Mouse (Mus musculus): ENCODE results near the gene Traf3. TPM values are rescaled to one million over a fixed set of nuclear protein-coding genes. Genes with fewer than 3 reads are reported as not detected.

Traf3 gene
- polyA plus RNA-seq, 1 experiment = 9.9 TPM

DNA sequence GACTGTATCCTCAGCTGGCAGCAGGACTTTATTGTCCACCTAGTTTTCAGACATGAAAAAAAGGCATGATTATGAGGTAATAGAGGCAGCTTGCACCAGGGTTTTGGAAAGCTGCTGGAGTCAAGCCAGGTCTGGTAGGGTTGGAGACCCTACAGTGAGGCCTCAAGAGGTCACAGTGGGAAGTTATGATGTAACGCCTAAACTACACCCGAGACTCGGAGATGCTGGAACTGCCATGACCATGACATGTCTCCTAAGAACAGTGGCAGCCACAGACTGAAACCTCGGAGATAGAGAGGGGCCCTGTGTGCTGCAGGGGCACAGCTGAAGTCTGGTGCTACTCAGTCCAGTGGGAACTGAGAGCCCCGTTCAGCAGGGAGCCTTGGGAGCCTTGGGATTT is 18.3 kb downstream of the Traf3 start, which contains the start of gene 4930595D18Rik:
4930595D18Rik (minus strand) TSS at position 16 of the 400 bp plus-strand sequence.
- peaks cover 100% of the 10 kb centered on the region for H3K79me2 ChIP-seq (ENCODE audit: control insufficient read depth, insufficient read depth)
- H3K4me3 ChIP-seq (ENCODE audit: insufficient read depth, poor library complexity, severe bottlenecking) = no peak within 1 kb of the TSS
- H3K27me3 ChIP-seq (ENCODE audit: control insufficient read depth, insufficient read depth, insufficient read length) = no peaks in the 10 kb centered on the region
- peaks cover 81% of the 10 kb centered on the region for H3K79me3 ChIP-seq (ENCODE audit: low read depth)
- no peak within 1 kb of the TSS for H3ac ChIP-seq (ENCODE audit: control insufficient read depth, insufficient read length, low read depth)
- TF ChIP-seq CTCF (IDR thresholded peaks at IDR 0.05; ENCODE audit: control insufficient read depth, insufficient read depth, insufficient read length) (no peak), USF1 (IDR thresholded peaks at IDR 0.05; ENCODE audit: low read depth) (no peak), MYOD1 (IDR thresholded peaks at IDR 0.05; ENCODE audit: control insufficient read depth, insufficient read length, low read depth) (no peak), MAX (IDR thresholded peaks at IDR 0.05) (no peak), CEBPB (IDR thresholded peaks at IDR 0.05; ENCODE audit: low read depth) (no peak), FOSL1 (IDR thresholded peaks at IDR 0.05; ENCODE audit: insufficient read depth, low read length, poor library complexity, severe bottlenecking) (no peak), MYOG (IDR thresholded peaks at IDR 0.05; ENCODE audit: control insufficient read depth, extremely low read depth, insufficient read length) (no peak)
- H3K36me3 ChIP-seq (ENCODE audit: control insufficient read depth, insufficient read depth) = peaks cover 6% of the 10 kb centered on the region

DNA sequence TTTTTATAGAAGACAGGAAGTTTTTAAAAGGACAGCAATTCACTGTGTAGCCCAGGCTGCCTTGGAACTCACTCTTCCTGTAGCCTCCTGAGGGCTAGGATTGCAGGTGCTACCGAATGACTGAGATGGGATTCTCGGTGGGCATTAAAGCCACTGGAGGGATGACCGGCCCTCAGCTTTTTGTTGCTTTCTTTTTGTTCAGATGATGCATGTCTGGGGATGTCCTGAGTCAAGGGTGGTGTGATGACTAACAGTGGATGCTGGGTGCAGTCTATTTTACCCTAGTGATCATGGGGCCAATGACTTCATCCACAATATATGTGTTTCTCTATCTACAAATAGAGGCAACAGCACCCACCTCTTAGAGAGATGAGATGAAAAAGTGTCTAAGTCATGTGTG is 20.8 kb downstream of the Traf3 start:
- Histone ChIP-seq H3ac (ENCODE audit: control insufficient read depth, insufficient read length, low read depth) (no peak overlapping the region), H3K79me2 (ENCODE audit: control insufficient read depth, insufficient read depth) (peaks cover 100% of the 10 kb centered on the region), H3K27me3 (ENCODE audit: control insufficient read depth, insufficient read depth, insufficient read length) (no peaks in the 10 kb centered on the region), H3K4me3 (ENCODE audit: insufficient read depth, poor library complexity, severe bottlenecking) (no peak overlapping the region), H3K79me3 (ENCODE audit: low read depth) (peaks cover 80% of the 10 kb centered on the region), H3K36me3 (ENCODE audit: control insufficient read depth, insufficient read depth) (no peaks in the 10 kb centered on the region)
- TF ChIP-seq CTCF (IDR thresholded peaks at IDR 0.05; ENCODE audit: control insufficient read depth, insufficient read depth, insufficient read length) (no peak), MYOG (IDR thresholded peaks at IDR 0.05; ENCODE audit: control insufficient read depth, extremely low read depth, insufficient read length) (no peak), USF1 (IDR thresholded peaks at IDR 0.05; ENCODE audit: low read depth) (no peak), MYOD1 (IDR thresholded peaks at IDR 0.05; ENCODE audit: control insufficient read depth, insufficient read length, low read depth) (no peak), MAX (IDR thresholded peaks at IDR 0.05) (no peak), FOSL1 (IDR thresholded peaks at IDR 0.05; ENCODE audit: insufficient read depth, low read length, poor library complexity, severe bottlenecking) (no peak), CEBPB (IDR thresholded peaks at IDR 0.05; ENCODE audit: low read depth) (no peak)

- Histone ChIP-seq H3K79me2 (ENCODE audit: control insufficient read depth, insufficient read depth) (peaks cover 100% of the 10 kb centered on the region), H3ac (ENCODE audit: control insufficient read depth, insufficient read length, low read depth) (no peak overlapping the region), H3K79me3 (ENCODE audit: low read depth) (peaks cover 72% of the 10 kb centered on the region), H3K4me3 (ENCODE audit: insufficient read depth, poor library complexity, severe bottlenecking) (no peak overlapping the region), H3K36me3 (ENCODE audit: control insufficient read depth, insufficient read depth) (no peaks in the 10 kb centered on the region), H3K27me3 (ENCODE audit: control insufficient read depth, insufficient read depth, insufficient read length) (no peaks in the 10 kb centered on the region)
- no peak for TF ChIP-seq MYOD1 (IDR thresholded peaks at IDR 0.05; ENCODE audit: control insufficient read depth, insufficient read length, low read depth)
- TF ChIP-seq USF1 (IDR thresholded peaks at IDR 0.05; ENCODE audit: low read depth) = no peak
- TF ChIP-seq MYOG (IDR thresholded peaks at IDR 0.05; ENCODE audit: control insufficient read depth, extremely low read depth, insufficient read length) = no peak
- TF ChIP-seq CTCF (IDR thresholded peaks at IDR 0.05; ENCODE audit: control insufficient read depth, insufficient read depth, insufficient read length) = no peak
- TF ChIP-seq MAX (IDR thresholded peaks at IDR 0.05) = no peak
- TF ChIP-seq FOSL1 (IDR thresholded peaks at IDR 0.05; ENCODE audit: insufficient read depth, low read length, poor library complexity, severe bottlenecking) = no peak
- no peak for TF ChIP-seq CEBPB (IDR thresholded peaks at IDR 0.05; ENCODE audit: low read depth)
Measured at GRCm38 (mm10) chr12:111188295-111188694, 22.1 kb downstream of the Traf3 start.

DNA sequence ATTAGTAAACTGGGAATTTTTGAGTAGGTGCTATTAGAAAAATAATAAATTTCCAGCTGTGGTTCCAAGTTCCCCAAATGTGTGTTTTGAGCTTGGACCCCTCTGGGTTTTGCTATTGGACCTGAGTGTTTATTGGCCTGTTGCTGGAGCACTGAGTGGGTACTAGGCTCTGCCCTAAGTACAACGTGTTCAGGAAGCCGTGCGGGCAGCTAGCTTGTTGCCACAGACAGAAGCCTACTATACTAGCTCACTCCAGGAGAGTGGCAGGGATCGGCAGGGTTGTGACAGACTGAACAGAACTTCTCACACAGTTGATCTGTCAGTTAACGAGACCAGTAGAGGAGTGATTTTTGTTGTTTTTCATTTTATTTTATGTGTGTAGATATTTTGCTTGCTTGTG is 24.2 kb downstream of the Traf3 start:
- Histone ChIP-seq H3K4me3 (ENCODE audit: insufficient read depth, poor library complexity, severe bottlenecking) (no peak overlapping the region), H3K79me2 (ENCODE audit: control insufficient read depth, insufficient read depth) (peaks cover 93% of the 10 kb centered on the region), H3K79me3 (ENCODE audit: low read depth) (peaks cover 62% of the 10 kb centered on the region), H3K27me3 (ENCODE audit: control insufficient read depth, insufficient read depth, insufficient read length) (no peaks in the 10 kb centered on the region), H3K36me3 (ENCODE audit: control insufficient read depth, insufficient read depth) (no peaks in the 10 kb centered on the region), H3ac (ENCODE audit: control insufficient read depth, insufficient read length, low read depth) (no peak overlapping the region)
- TF ChIP-seq CEBPB (IDR thresholded peaks at IDR 0.05; ENCODE audit: low read depth) (no peak), FOSL1 (IDR thresholded peaks at IDR 0.05; ENCODE audit: insufficient read depth, low read length, poor library complexity, severe bottlenecking) (no peak), MYOG (IDR thresholded peaks at IDR 0.05; ENCODE audit: control insufficient read depth, extremely low read depth, insufficient read length) (no peak), MAX (IDR thresholded peaks at IDR 0.05) (no peak), CTCF (IDR thresholded peaks at IDR 0.05; ENCODE audit: control insufficient read depth, insufficient read depth, insufficient read length) (no peak), USF1 (IDR thresholded peaks at IDR 0.05; ENCODE audit: low read depth) (no peak), MYOD1 (IDR thresholded peaks at IDR 0.05; ENCODE audit: control insufficient read depth, insufficient read length, low read depth) (no peak)

GRCm38 (mm10) chr12:111190891-111191290 is 24.7 kb downstream of the Traf3 start:
- peaks cover 57% of the 10 kb centered on the region for H3K79me3 ChIP-seq (ENCODE audit: low read depth)
- H3ac ChIP-seq (ENCODE audit: control insufficient read depth, insufficient read length, low read depth) = no peak overlapping the region
- peaks cover 92% of the 10 kb centered on the region for H3K79me2 ChIP-seq (ENCODE audit: control insufficient read depth, insufficient read depth)
- H3K27me3 ChIP-seq (ENCODE audit: control insufficient read depth, insufficient read depth, insufficient read length) = no peaks in the 10 kb centered on the region
- H3K36me3 ChIP-seq (ENCODE audit: control insufficient read depth, insufficient read depth) = no peaks in the 10 kb centered on the region
- TF ChIP-seq FOSL1 (IDR thresholded peaks at IDR 0.05; ENCODE audit: insufficient read depth, low read length, poor library complexity, severe bottlenecking) (no peak), MAX (IDR thresholded peaks at IDR 0.05) (no peak), USF1 (IDR thresholded peaks at IDR 0.05; ENCODE audit: low read depth) (no peak)
- H3K4me3 ChIP-seq (ENCODE audit: insufficient read depth, poor library complexity, severe bottlenecking) = no peak overlapping the region

- Histone ChIP-seq H3K79me3 (ENCODE audit: low read depth) (peaks cover 49% of the 10 kb centered on the region), H3K79me2 (ENCODE audit: control insufficient read depth, insufficient read depth) (peaks cover 92% of the 10 kb centered on the region), H3K27me3 (ENCODE audit: control insufficient read depth, insufficient read depth, insufficient read length) (no peaks in the 10 kb centered on the region), H3ac (ENCODE audit: control insufficient read depth, insufficient read length, low read depth) (no peak overlapping the region), H3K36me3 (ENCODE audit: control insufficient read depth, insufficient read depth) (no peaks in the 10 kb centered on the region), H3K4me3 (ENCODE audit: insufficient read depth, poor library complexity, severe bottlenecking) (no peak overlapping the region)
- TF ChIP-seq CTCF (IDR thresholded peaks at IDR 0.05; ENCODE audit: control insufficient read depth, insufficient read depth, insufficient read length) (no peak), MYOD1 (IDR thresholded peaks at IDR 0.05; ENCODE audit: control insufficient read depth, insufficient read length, low read depth) (no peak), CEBPB (IDR thresholded peaks at IDR 0.05; ENCODE audit: low read depth) (no peak), FOSL1 (IDR thresholded peaks at IDR 0.05; ENCODE audit: insufficient read depth, low read length, poor library complexity, severe bottlenecking) (no peak), MAX (IDR thresholded peaks at IDR 0.05) (no peak), USF1 (IDR thresholded peaks at IDR 0.05; ENCODE audit: low read depth) (no peak), MYOG (IDR thresholded peaks at IDR 0.05; ENCODE audit: control insufficient read depth, extremely low read depth, insufficient read length) (no peak)
Measured at GRCm38 (mm10) chr12:111192777-111193176, 26.6 kb downstream of the Traf3 start.
